Mouse (Mus musculus) neural tube, embryonic 15.5 days (tissue): ENCODE data around the gene Dpf2. TPM values are rescaled to one million over a fixed set of nuclear protein-coding genes. Genes with fewer than 3 reads are reported as not detected.

Experiments
- ATAC-seq: fragments of 200-750 bp; cut with Nextera tagmentation; 2 replicates; pipeline ENCODE4 v1.8.0; 2017; ENCODE audit warnings: mild to moderate bottlenecking, moderate TSS enrichment, moderate library complexity; ENCODE audit not compliant: low FRiP score
- H3K27ac ChIP-seq: fragments of 300-500 bp; sonication (generic); replicated peaks from 2 replicates; pipeline ENCODE4 v1.5.1; 2015; ENCODE audit warnings: mild to moderate bottlenecking, inconsistent platforms
- H3K27me3 ChIP-seq: fragments of 300-500 bp; sonication (generic); replicated peaks from 2 replicates; pipeline ENCODE4 v1.6.1; 2015; ENCODE audit warnings: inconsistent platforms
- H3K36me3 ChIP-seq: fragments of 300-500 bp; sonication (generic); 2 replicates; pipeline ENCODE4 v1.6.1; 2015; ENCODE audit warnings: inconsistent platforms
- H3K4me1 ChIP-seq: fragments of 300-500 bp; sonication (generic); 2 replicates; pipeline ENCODE4 v1.6.1; 2015; ENCODE audit warnings: inconsistent platforms
- H3K4me2 ChIP-seq: fragments of 300-500 bp; sonication (generic); 2 replicates; pipeline ENCODE4 v1.6.1; 2015; ENCODE audit warnings: inconsistent platforms, mild to moderate bottlenecking, moderate library complexity
- H3K4me3 ChIP-seq: fragments of 300-500 bp; sonication (generic); replicated peaks from 2 replicates; pipeline ENCODE4 v1.5.1; 2015; ENCODE audit warnings: mild to moderate bottlenecking, inconsistent platforms
- H3K9ac ChIP-seq: fragments of 300-500 bp; sonication (generic); replicated peaks from 2 replicates; pipeline ENCODE4 v1.6.1; 2015; ENCODE audit warnings: mild to moderate bottlenecking, inconsistent platforms
- H3K9me3 ChIP-seq: fragments of 300-500 bp; sonication (generic); replicated peaks from 2 replicates; pipeline ENCODE4 v1.6.1; 2016; ENCODE audit warnings: inconsistent platforms
- WGBS: fragments of 180-500 bp; shearing (Covaris S2); methylation state at CpG from one replicate; pipeline ENCODE4 v1.1.7; 2015; ENCODE audit warnings: mixed read lengths; 5-methylcytosine and 5-hydroxymethylcytosine counted together
- polyA plus RNA-seq: library from polyadenylated mRNA; unstranded; fragments of >200 nt; fragmentation: Nextera tagmentation; extraction: Ambion mirVana; gene quantifications from 2 replicates; pipeline ENCODE4 v1.2.1, GENCODE M21; 2015

Dpf2 gene
- polyA plus RNA-seq, 1 experiment from 2014 or later, result 95.7 TPM

DNA sequence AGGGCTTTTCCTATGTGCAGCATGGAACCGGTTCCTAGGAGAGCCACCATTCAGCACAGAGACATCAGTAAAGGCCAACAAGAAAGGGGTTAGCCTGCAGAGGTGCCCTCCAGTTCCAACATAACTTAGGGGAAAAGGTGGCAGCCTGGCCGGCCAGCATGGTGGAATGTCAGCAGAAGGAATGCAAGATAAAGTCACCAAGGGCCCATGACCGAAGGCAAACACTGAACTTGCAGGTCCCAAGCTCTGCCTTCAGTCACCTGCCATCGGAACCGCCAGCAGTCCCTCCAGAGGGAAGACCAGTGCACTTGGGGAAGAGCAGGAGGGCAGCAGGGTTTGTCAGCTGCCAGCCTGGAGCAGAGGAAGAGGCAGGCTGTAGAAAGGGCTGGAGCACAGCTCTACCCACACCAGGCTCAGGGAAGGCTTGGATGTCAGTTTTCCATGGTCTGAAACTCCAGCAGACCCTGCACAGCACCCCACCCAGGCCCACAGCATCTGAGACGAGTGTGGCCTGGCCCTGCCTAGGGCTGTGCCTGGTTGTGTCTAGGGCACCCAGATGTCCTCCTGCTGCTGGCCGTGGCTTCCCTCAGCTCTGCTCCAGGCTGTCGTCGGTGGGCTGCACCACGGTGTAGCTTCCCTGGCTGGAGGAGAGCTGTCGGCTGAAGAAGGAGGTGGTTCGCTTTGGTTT lies 60.6 kb downstream of the Dpf2 start:
- no peak overlapping the region for H3K9ac ChIP-seq
- H3K27ac ChIP-seq, result no peak overlapping the region

DNA sequence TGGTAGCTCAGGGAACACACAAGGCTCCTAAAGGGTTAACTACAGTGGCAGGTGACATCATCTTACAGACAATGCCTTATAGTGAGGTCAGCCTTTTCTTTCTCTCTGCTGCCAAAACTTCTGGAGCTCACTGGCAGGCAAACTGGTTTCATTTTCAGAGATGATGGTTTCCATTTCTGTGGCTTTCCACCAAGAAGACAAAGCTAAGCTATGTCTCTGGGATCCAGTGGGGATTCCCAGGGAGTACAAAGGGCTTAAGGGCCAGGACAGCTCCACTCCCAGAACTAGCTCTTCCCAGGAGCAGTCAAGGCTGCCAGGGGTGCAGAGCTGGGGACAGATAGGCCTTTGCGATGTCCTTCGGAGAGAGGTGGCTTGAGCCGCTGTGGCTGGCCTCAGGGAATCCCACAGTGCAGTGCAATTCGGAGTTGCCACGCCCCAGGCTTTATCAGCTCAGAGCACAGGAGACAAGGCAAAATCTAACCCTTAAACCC lies 61.3 kb downstream of the Dpf2 start:
- no peaks in the 10 kb centered on the region for H3K9me3 ChIP-seq
- peaks cover 41% of the 10 kb centered on the region for H3K4me1 ChIP-seq
- no peaks in the 10 kb centered on the region for H3K27me3 ChIP-seq
- no peak overlapping the region for H3K9ac ChIP-seq
- ATAC-seq, result no peak
- 78% methylated on average over 5 of the region's 5 CpGs for WGBS
- H3K27ac ChIP-seq, result no peak overlapping the region
- H3K4me2 ChIP-seq, result no peak overlapping the region
- peaks cover 20% of the 10 kb centered on the region for H3K36me3 ChIP-seq
- no peak overlapping the region for H3K4me3 ChIP-seq

More for the DNA sequence above, 60.6 kb downstream of the Dpf2 start:
- no peak for ATAC-seq
- Histone ChIP-seq H3K4me2 (no peak overlapping the region), H3K36me3 (peaks cover 21% of the 10 kb centered on the region), H3K9me3 (no peaks in the 10 kb centered on the region), H3K4me1 (peaks cover 34% of the 10 kb centered on the region), H3K4me3 (no peak overlapping the region), H3K27me3 (no peaks in the 10 kb centered on the region)
- 91% methylated on average over 12 of the region's 12 CpGs for WGBS

DNA sequence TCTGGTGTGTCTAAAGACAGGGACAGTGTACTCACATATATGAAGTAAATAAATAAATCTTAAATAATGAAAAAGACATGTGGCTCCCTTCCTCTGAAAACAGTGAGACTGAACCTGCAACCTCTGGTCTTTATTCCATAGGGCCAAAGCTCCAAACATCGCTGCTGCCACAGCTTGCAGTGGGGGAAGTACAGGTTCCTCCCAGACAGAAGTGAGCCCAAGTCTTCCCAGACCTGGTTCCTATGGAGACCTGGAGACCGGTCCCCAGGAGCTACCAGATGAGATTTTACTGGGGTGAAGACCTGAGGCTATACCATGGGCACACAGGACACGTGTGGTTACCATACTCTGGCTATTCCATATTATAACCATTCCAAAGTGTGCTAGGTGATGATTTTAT lies 62.0 kb downstream of the Dpf2 start:
- 82% methylated on average over 3 of the region's 3 CpGs for WGBS
- Histone ChIP-seq H3K4me2 (no peak overlapping the region), H3K9ac (no peak overlapping the region), H3K9me3 (no peaks in the 10 kb centered on the region), H3K27me3 (no peaks in the 10 kb centered on the region), H3K4me3 (no peak overlapping the region), H3K4me1 (peaks cover 46% of the 10 kb centered on the region), H3K36me3 (peaks cover 17% of the 10 kb centered on the region), H3K27ac (no peak overlapping the region)
- ATAC-seq, result no peak

DNA sequence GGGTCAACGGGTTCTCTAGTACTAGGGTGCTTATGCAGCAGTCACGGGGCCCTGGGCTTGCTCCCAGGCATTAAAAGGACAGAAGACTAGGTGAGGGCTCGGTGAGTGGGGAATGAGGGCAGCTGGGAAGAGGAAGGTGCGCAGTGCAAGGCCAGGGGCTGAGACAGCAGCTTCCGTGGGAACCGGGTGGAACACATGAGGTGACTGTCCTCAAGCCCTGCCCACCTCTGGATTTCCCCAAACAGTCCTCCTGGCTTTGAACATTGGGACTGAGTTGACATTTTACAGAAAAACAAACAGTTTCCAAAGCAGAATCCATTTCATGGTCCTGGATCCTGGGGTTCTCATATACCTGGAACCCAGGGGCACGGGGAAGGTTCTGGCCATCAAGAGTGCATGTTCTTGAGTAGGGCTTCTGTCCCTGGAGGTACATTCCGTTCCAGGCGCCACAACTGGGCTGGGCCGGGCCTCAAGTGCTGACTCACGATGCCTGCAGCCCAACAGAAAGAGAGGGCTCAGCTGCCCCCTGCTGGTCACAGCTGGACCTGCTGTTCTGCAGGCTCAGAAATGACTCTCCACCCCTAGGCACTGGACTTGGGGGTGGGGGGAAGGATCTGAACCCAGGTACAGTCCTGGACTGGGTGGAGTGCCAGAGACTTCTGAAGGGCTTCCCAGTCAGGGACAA lies 62.8 kb downstream of the Dpf2 start:
- Histone ChIP-seq H3K4me2 (peak overlapping the region; percentile 26), H3K9ac (no peak overlapping the region), H3K9me3 (no peaks in the 10 kb centered on the region), H3K4me1 (peaks cover 52% of the 10 kb centered on the region), H3K27me3 (no peaks in the 10 kb centered on the region), H3K4me3 (no peak overlapping the region), H3K27ac (peak overlapping the region; percentile 23; the same call in 1 of the 2 replicates), H3K36me3 (peaks cover 12% of the 10 kb centered on the region; the same call in 1 of the 2 replicates)
- WGBS, result 33% methylated on average over 11 of the region's 11 CpGs
- ATAC-seq, result no peak

DNA sequence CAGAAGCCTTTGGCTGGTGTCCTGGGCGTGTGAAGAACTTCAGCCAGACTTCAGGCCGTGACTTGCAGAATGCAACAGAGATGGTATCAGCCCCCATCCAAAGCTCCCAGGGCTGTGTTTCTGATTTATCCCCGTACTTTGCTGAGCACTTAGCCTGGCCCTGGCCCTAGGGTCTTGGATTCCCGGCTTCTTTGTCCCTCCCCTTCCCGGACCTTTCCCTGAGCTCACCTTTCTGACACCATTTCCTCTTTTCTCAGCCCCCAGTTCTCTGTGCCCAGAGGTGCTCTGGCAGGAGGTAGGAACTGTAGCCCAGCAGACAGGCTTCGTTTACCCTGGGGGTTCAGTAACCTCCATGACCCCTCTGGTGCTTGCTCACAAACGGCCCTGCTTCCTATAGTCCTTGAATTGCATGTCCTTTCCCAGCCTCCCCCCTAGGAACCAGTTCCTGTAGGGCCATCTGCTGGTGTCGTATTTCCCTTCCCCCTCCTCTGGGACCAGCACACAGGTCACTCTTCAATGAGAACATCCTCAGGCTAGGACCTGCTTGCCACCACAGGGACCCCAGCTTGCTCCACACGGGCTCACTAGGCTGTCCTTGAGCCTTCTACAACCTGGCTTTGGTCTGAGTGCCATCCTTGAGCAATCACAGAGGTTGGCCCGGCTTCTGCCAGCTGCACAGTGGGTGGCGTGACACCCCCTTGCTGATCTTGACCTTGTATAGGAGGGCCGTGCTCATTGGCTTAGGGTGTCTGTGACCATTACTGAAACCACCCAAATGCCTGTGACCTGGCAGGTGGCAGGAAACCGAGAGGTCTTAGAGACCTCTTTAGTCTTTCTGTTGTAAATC lies 63.8 kb downstream of the Dpf2 start:
- no peak for ATAC-seq
- WGBS, result 38% methylated on average over 13 of the region's 13 CpGs
- Histone ChIP-seq H3K4me2 (peak overlapping the region; percentile 73), H3K27ac (peak overlapping the region; percentile 98), H3K36me3 (peaks cover 10% of the 10 kb centered on the region; the same call in 1 of the 2 replicates), H3K4me3 (no peak overlapping the region), H3K4me1 (peaks cover 62% of the 10 kb centered on the region), H3K9me3 (no peaks in the 10 kb centered on the region), H3K27me3 (no peaks in the 10 kb centered on the region), H3K9ac (no peak overlapping the region; the same call in 1 of the 2 replicates)

DNA sequence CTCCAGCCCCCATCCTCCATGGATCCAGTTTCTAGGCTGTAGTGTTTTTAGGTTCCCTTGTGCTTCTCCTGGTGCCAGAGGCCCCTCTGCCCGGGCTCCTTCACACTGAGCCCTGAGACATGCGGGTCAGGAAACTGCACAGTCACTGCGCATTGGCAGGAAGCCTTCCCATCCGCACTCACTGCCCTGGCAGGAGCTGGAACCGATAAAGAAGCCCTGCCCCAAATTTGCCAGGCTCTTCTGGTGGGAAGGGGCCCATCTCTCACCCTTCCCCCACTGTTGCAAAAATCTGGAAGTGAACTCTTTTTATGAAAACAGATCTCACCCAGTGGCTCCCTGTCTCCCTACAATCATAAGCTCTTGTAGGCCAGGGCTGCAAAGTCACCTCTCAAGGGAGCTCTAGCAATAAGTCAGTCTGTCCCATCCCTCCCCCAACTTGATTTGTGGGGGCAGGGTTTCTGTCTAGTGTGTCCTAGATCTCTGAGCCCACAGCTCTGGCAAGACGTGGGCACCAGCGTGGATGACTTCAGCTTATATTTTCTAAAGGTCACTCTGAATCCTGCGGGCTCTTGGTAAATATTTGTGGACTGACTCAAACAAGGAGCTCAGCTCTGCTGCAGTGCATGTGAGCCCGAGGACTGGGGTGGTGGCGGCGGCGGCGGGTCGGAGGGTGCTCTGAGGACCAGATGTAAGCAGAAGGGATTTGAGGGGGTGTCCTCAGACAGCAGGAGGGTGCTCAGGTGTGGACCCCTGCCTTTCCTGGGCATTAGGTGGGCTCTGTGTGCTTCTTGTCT lies 64.6 kb downstream of the Dpf2 start:
- Histone ChIP-seq H3K4me3 (no peak overlapping the region), H3K27me3 (no peaks in the 10 kb centered on the region), H3K4me1 (peaks cover 70% of the 10 kb centered on the region), H3K9me3 (no peaks in the 10 kb centered on the region), H3K9ac (peak overlapping the region; percentile 52), H3K27ac (peak overlapping the region; percentile 98), H3K36me3 (peaks cover 10% of the 10 kb centered on the region; the same call in 1 of the 2 replicates), H3K4me2 (peak overlapping the region; percentile 73)
- no peak for ATAC-seq
- WGBS, result 55% methylated on average over 14 of the region's 14 CpGs

DNA sequence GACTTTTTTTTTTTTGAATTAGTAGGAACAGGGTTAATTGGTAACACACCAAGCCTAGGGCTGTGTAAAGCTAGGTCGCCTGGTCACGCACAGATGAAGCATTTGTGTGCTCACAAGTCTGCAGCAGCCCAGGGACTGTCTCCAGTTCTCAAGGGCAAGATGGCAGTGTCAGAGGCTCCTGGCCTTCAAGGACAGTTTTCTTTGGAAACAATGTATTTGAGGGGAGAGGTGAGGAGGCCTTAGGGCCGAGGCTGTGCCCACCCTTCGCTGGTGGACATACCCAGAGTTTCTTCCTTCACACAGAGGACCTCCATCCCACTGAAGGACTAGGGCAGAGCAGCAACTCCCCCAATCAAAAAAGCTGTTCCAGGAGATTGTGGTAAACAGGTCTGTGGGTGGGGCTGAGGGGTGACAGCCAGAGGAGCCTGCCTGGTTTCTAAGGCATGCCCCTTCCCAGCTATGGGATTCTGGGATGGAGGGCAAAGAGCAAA lies 65.5 kb downstream of the Dpf2 start:
- H3K4me2 ChIP-seq, result peak overlapping the region; percentile 73
- no peaks in the 10 kb centered on the region for H3K27me3 ChIP-seq
- H3K36me3 ChIP-seq, result peaks cover 7% of the 10 kb centered on the region; the same call in 1 of the 2 replicates
- H3K9me3 ChIP-seq, result no peaks in the 10 kb centered on the region
- no peak overlapping the region for H3K4me3 ChIP-seq
- 40% methylated on average over 4 of the region's 4 CpGs for WGBS
- H3K4me1 ChIP-seq, result peaks cover 79% of the 10 kb centered on the region
- ATAC-seq, result no peak
- H3K27ac ChIP-seq, result peak overlapping the region; percentile 98
- H3K9ac ChIP-seq, result peak overlapping the region; percentile 52

DNA sequence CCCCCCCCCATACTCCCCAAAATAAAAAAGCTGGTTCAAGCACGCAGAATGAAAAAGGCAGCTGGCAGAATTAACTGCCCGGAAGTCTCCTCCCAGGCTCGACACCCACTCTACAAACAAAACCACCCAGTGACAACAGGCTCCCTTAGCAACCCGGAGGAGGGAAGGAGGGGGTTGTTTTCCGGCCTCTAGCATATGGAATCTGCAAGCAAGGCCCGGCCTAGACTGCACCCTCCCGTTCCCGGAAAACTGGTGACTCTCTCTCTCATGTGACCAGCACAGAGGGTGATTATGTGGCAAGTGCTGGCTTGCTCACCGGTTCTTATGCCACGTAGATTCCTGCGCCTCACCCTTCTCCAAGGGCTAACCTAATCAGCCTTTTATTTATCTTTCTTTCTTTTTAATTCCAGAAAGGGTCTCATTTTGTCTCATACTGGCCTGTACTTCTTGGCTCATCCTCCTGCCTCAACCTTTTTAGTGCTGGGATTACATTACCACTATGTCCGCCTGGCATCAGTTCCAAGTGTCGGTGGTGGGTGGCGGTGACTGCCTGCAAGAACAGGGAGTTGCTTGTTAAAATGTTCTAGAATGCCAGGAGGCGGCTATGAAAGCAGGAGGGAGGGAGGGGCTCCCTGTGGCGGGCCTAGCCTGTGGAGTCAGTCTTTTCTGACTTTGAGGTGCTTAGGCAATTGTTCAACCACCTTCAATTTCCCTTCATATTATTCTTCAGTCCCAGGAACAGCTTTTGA lies 66.1 kb downstream of the Dpf2 start:
- Histone ChIP-seq H3K9me3 (no peaks in the 10 kb centered on the region), H3K9ac (peak overlapping the region; percentile 52), H3K4me2 (peak overlapping the region; percentile 73), H3K36me3 (peaks cover 5% of the 10 kb centered on the region; the same call in 1 of the 2 replicates), H3K27ac (peak overlapping the region; percentile 98), H3K4me3 (peak overlapping the region; percentile 41), H3K4me1 (peaks cover 85% of the 10 kb centered on the region), H3K27me3 (no peaks in the 10 kb centered on the region)
- 1% methylated on average over 16 of the region's 16 CpGs for WGBS
- peak; percentile 84 for ATAC-seq
